45 mouse cellular contexts compared by ENCODE assay signal in genomic region chr6:28502576-28502975, GRCm38 (mm10). TPM values are rescaled to one million over a fixed set of nuclear protein-coding genes. Genes with fewer than 3 reads are reported as not detected.
"Had no signal": no experiment of that assay in that cellular context is flagged by ENCODE, and none has a peak within 500 bp of the region (broad histone marks: within the 10 kb centered on the region; RNA-seq: fewer than 3 reads in every experiment).

No protein-coding gene starts in this region.

- H3K4me1 ChIP-seq: midbrain, embryonic 10.5 days; midbrain, embryonic 12.5 days; midbrain, embryonic 15.5 days; neural tube, embryonic 12.5 days had no signal

- H3K4me3 ChIP-seq: left cerebral cortex, adult 2 months; limb, embryonic 10.5 days; limb, embryonic 12.5 days; limb, embryonic 13.5 days; limb, embryonic 15.5 days; liver, embryonic 13.5 days; liver, embryonic 15.5 days; lung, embryonic 15.5 days; megakaryocyte, embryonic 14.5 days; midbrain, embryonic 10.5 days; midbrain, embryonic 12.5 days; midbrain, embryonic 13.5 days; midbrain, embryonic 15.5 days; myocyte; neural tube, embryonic 12.5 days had no signal

- H3K4me2 ChIP-seq: limb, embryonic 12.5 days; limb, embryonic 13.5 days; limb, embryonic 15.5 days; liver, embryonic 13.5 days; liver, embryonic 15.5 days; lung, embryonic 14.5 days; lung, embryonic 15.5 days; midbrain, embryonic 12.5 days; midbrain, embryonic 13.5 days; midbrain, embryonic 15.5 days; neural tube, embryonic 12.5 days had no signal

- H3K36me3 ChIP-seq: limb, embryonic 15.5 days; liver, embryonic 15.5 days; lung, embryonic 15.5 days; midbrain, embryonic 12.5 days; midbrain, embryonic 13.5 days; midbrain, embryonic 15.5 days; neural tube, embryonic 12.5 days had no signal

- DNase-seq: layer of hippocampus, postnatal 36 days; left cerebral cortex, postnatal 4 days; liver; liver, embryonic 13.5 days; lung, adult 18-20 months; lung, adult 2 months; lung, embryonic 14.5 days; lung, postnatal 10 days; lung, postnatal 14 days; lung, postnatal 36 days; lung, postnatal 4 days; midbrain, embryonic 14.5 days had no signal

- ATAC-seq: lung, postnatal 0 days; midbrain, embryonic 13.5 days; midbrain, embryonic 15.5 days had no signal

- H3K9me3 ChIP-seq: limb, embryonic 10.5 days; limb, embryonic 12.5 days; limb, embryonic 13.5 days; limb, embryonic 15.5 days; liver, embryonic 13.5 days; liver, embryonic 15.5 days; lung, embryonic 15.5 days; megakaryocyte, embryonic 14.5 days; midbrain, embryonic 10.5 days; midbrain, embryonic 12.5 days; midbrain, embryonic 13.5 days; midbrain, embryonic 15.5 days; neural tube, embryonic 12.5 days had no signal

- H3K9ac ChIP-seq: limb, embryonic 12.5 days; limb, embryonic 13.5 days; limb, embryonic 15.5 days; liver, embryonic 13.5 days; liver, embryonic 14.5 days; liver, embryonic 15.5 days; lung, embryonic 14.5 days; lung, embryonic 15.5 days; midbrain, embryonic 12.5 days; midbrain, embryonic 13.5 days; midbrain, embryonic 15.5 days; neural tube, embryonic 12.5 days had no signal

- H3K27ac ChIP-seq: left cerebral cortex, adult 2 months; limb, embryonic 10.5 days; limb, embryonic 12.5 days; limb, embryonic 13.5 days; limb, embryonic 15.5 days; liver, embryonic 13.5 days; liver, embryonic 14.5 days; liver, embryonic 15.5 days; lung, embryonic 15.5 days; macrophage; midbrain, embryonic 10.5 days; midbrain, embryonic 12.5 days; midbrain, embryonic 13.5 days; midbrain, embryonic 15.5 days; neural tube, embryonic 12.5 days had no signal

- H3K27me3 ChIP-seq: limb, embryonic 12.5 days; limb, embryonic 13.5 days; limb, embryonic 15.5 days; liver, embryonic 13.5 days; liver, embryonic 15.5 days; lung, embryonic 15.5 days; megakaryocyte, embryonic 14.5 days; midbrain, embryonic 12.5 days; midbrain, embryonic 13.5 days; midbrain, embryonic 15.5 days; neural tube, embryonic 12.5 days had no signal

RNA-seq across cellular contexts. Expression of gene Pax4, which starts 53.4 kb away (rescaled TPM):
- total RNA-seq: layer of hippocampus, postnatal 36 days; left cerebral cortex, adult 18-20 months; left cerebral cortex, adult 2 months; left cerebral cortex, adult 8-10 months; left cerebral cortex, postnatal 10 days; left cerebral cortex, postnatal 14 days; left cerebral cortex, postnatal 25 days; left cerebral cortex, postnatal 36 days; left cerebral cortex, postnatal 4 days; megakaryocyte progenitor cell, adult 5-6 weeks; megakaryocyte, adult 5-6 weeks; megakaryocyte-erythroid progenitor cell, adult 5-6 weeks; midbrain, postnatal 0 days; monocyte, adult 5-6 weeks had no signal
- polyA plus RNA-seq: limb, embryonic 10.5 days; limb, embryonic 11.5 days; limb, embryonic 12.5 days; limb, embryonic 13.5 days; limb, embryonic 14.5 days; limb, embryonic 15.5 days; liver, embryonic 13.5 days; liver, embryonic 14.5 days; liver, embryonic 15.5 days; liver, embryonic 16.5 days; lung, adult 2 months; lung, embryonic 14.5 days; lung, embryonic 15.5 days; lung, embryonic 16.5 days; lung, postnatal 0 days; macrophage; midbrain, embryonic 12.5 days; midbrain, embryonic 13.5 days; midbrain, embryonic 14.5 days; midbrain, embryonic 15.5 days; myocyte; neural tube, embryonic 11.5 days; neural tube, embryonic 12.5 days had no signal
